In the genomic region with DNA sequence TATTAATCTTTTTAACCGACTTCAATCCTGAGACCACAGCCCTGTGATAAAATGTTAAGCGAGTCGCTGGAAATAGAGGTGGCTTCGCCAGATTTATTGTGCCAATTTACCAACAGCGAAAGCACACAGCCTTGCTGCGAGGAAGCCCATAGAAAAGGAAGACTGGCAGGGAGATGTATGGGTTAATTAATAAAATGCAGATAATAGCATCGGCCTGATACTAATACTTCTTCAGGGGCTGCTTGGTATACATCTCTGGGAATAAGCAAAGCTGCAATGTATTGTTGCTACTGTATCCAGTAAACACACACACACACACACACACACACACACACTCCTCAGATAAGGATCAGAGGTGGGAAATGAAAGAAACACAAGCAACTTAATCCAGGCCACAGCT, we compare ENCODE assay signal across 21 mouse cellular contexts.
A peak's percentile ranks its signal among the peaks of the same experiment; 100 is the strongest.
DNase-seq lines count a peak whose midpoint lies in the region; ATAC-seq lines count a peak whose summit lies in the region.
"Had no signal": no experiment of that assay in that cellular context is flagged by ENCODE, and none has a peak within 500 bp of the region (broad histone marks: within the 10 kb centered on the region; RNA-seq: fewer than 3 reads in every experiment).

No protein-coding gene starts in this region.

- H3K27ac ChIP-seq in heart, embryonic 13.5 days (replicated peaks): no peak overlapping the region
- no peak overlapping the region for H3K27ac ChIP-seq in heart, embryonic 12.5 days (ENCODE audit: poor library complexity, severe bottlenecking)
- H3K27ac ChIP-seq in midbrain, embryonic 14.5 days (replicated peaks; ENCODE audit: low read depth, low read length): no peak overlapping the region; the same call in 1 of the 2 replicates
- H3K27ac ChIP-seq in midbrain, embryonic 13.5 days: no peak overlapping the region
- peak overlapping the region; percentile 63; the same call in 1 of the 2 replicates for H3K27ac ChIP-seq in hindbrain, embryonic 16.5 days (ENCODE audit: low read depth, low read length)
- H3K27ac ChIP-seq in neural tube, embryonic 13.5 days (replicated peaks): peak overlapping the region; percentile 88
- H3K27ac ChIP-seq: embryonic facial prominence, embryonic 13.5 days; forebrain, embryonic 12.5 days; heart, adult 2 months had no signal

- peak overlapping the region; percentile 2; the same call in 1 of the 2 replicates for H3K4me2 ChIP-seq in heart, embryonic 13.5 days
- no peak overlapping the region for H3K4me2 ChIP-seq in heart, embryonic 12.5 days
- H3K4me2 ChIP-seq in midbrain, embryonic 14.5 days (ENCODE audit: low read length): no peak overlapping the region
- no peak overlapping the region for H3K4me2 ChIP-seq in midbrain, embryonic 13.5 days (replicated peaks)
- H3K4me2 ChIP-seq in hindbrain, embryonic 16.5 days (ENCODE audit: low read length): no peak overlapping the region
- peak overlapping the region; percentile 1; the same call in 1 of the 2 replicates for H3K4me2 ChIP-seq in neural tube, embryonic 13.5 days
- H3K4me2 ChIP-seq: embryonic facial prominence, embryonic 13.5 days; forebrain, embryonic 12.5 days had no signal

- 76% methylated on average over 7 of the region's 7 CpGs for WGBS in heart, embryonic 13.5 days
- WGBS in heart, embryonic 12.5 days: 82% methylated on average over 7 of the region's 7 CpGs
- 54% methylated on average over 7 of the region's 7 CpGs for WGBS in midbrain, embryonic 14.5 days
- WGBS in midbrain, embryonic 13.5 days: 66% methylated on average over 7 of the region's 7 CpGs
- WGBS in hindbrain, embryonic 16.5 days: 50% methylated on average over 7 of the region's 7 CpGs
- WGBS in neural tube, embryonic 13.5 days: 24% methylated on average over 7 of the region's 7 CpGs

- ATAC-seq in heart, embryonic 13.5 days (ENCODE audit: extremely low read depth, insufficient number of reproducible peaks, low FRiP score, low TSS enrichment): no peak
- ATAC-seq in heart, embryonic 12.5 days (ENCODE audit: insufficient number of reproducible peaks, low FRiP score): no peak
- ATAC-seq in midbrain, embryonic 14.5 days (ENCODE audit: low FRiP score, low TSS enrichment): no peak
- no peak for ATAC-seq in midbrain, embryonic 13.5 days
- ATAC-seq in hindbrain, embryonic 16.5 days: peak; percentile 74
- peak; percentile 78 for ATAC-seq in neural tube, embryonic 13.5 days (ENCODE audit: low read depth)
- no peak for ATAC-seq in megakaryocyte, adult 5-6 weeks (ENCODE audit: poor library complexity, severe bottlenecking)
- ATAC-seq: activated CD4-positive, CD25-positive, alpha-beta regulatory T cell, adult 4 months; forebrain, embryonic 16.5 days; inflammation-experienced regulatory T-cells, adult 6 months had no signal

- DNase-seq in midbrain, embryonic 14.5 days: peak; percentile 40
- DNase-seq in cerebellum, adult 11-12 months: no peak
- DNase-seq: adrenal gland, postnatal 14 days; cerebellum, adult 18-20 months; cerebellum, adult 9-11 months; cerebellum, postnatal 36 days; gastrocnemius, postnatal 10 days; heart, adult 2 months; heart, postnatal 10 days; heart, postnatal 4 days had no signal

- peaks cover 15% of the 10 kb centered on the region for H3K4me1 ChIP-seq in heart, embryonic 13.5 days
- peaks cover 7% of the 10 kb centered on the region for H3K4me1 ChIP-seq in heart, embryonic 12.5 days (replicated peaks)
- peaks cover 9% of the 10 kb centered on the region for H3K4me1 ChIP-seq in midbrain, embryonic 14.5 days (ENCODE audit: control insufficient read depth, insufficient read depth, low read length)
- H3K4me1 ChIP-seq in midbrain, embryonic 13.5 days (replicated peaks): peaks cover 7% of the 10 kb centered on the region
- H3K4me1 ChIP-seq in hindbrain, embryonic 16.5 days (ENCODE audit: control insufficient read depth, insufficient read depth, low read depth, low read length): peaks cover 6% of the 10 kb centered on the region
- H3K4me1 ChIP-seq in neural tube, embryonic 13.5 days (replicated peaks): peaks cover 23% of the 10 kb centered on the region
- H3K4me1 ChIP-seq: embryonic facial prominence, embryonic 13.5 days had no signal

- H3K27me3 ChIP-seq in heart, embryonic 13.5 days (replicated peaks): 0 out of 2 replicates have a peak, but pooled peaks cover 3% of the 10 kb centered on the region
- H3K27me3 ChIP-seq in heart, embryonic 12.5 days (replicated peaks): no peaks in the 10 kb centered on the region
- H3K27me3 ChIP-seq in midbrain, embryonic 14.5 days (ENCODE audit: control insufficient read depth, insufficient read depth, low read length): no peaks in the 10 kb centered on the region
- no peaks in the 10 kb centered on the region for H3K27me3 ChIP-seq in midbrain, embryonic 13.5 days
- no peaks in the 10 kb centered on the region for H3K27me3 ChIP-seq in hindbrain, embryonic 16.5 days (replicated peaks; ENCODE audit: control insufficient read depth, insufficient read depth, low read length)
- no peaks in the 10 kb centered on the region for H3K27me3 ChIP-seq in neural tube, embryonic 13.5 days
- H3K27me3 ChIP-seq: embryonic facial prominence, embryonic 13.5 days; forebrain, embryonic 12.5 days had no signal

- no peaks in the 10 kb centered on the region for H3K9me3 ChIP-seq in heart, embryonic 13.5 days
- H3K9me3 ChIP-seq in heart, embryonic 12.5 days (replicated peaks): no peaks in the 10 kb centered on the region
- H3K9me3 ChIP-seq in midbrain, embryonic 14.5 days (ENCODE audit: control insufficient read depth, low read length): no peaks in the 10 kb centered on the region
- no peaks in the 10 kb centered on the region for H3K9me3 ChIP-seq in midbrain, embryonic 13.5 days
- no peaks in the 10 kb centered on the region for H3K9me3 ChIP-seq in hindbrain, embryonic 16.5 days (ENCODE audit: control insufficient read depth, low read length)
- no peaks in the 10 kb centered on the region for H3K9me3 ChIP-seq in neural tube, embryonic 13.5 days
- H3K9me3 ChIP-seq: embryonic facial prominence, embryonic 13.5 days; forebrain, embryonic 12.5 days had no signal

- no peak overlapping the region for H3K4me3 ChIP-seq in heart, embryonic 13.5 days
- no peak overlapping the region for H3K4me3 ChIP-seq in heart, embryonic 12.5 days
- H3K4me3 ChIP-seq in midbrain, embryonic 14.5 days (replicated peaks; ENCODE audit: low read depth, low read length): no peak overlapping the region
- no peak overlapping the region for H3K4me3 ChIP-seq in midbrain, embryonic 13.5 days (replicated peaks)
- H3K4me3 ChIP-seq in hindbrain, embryonic 16.5 days (ENCODE audit: low read length): no peak overlapping the region
- H3K4me3 ChIP-seq in neural tube, embryonic 13.5 days: no peak overlapping the region
- H3K4me3 ChIP-seq: embryonic facial prominence, embryonic 13.5 days; forebrain, embryonic 12.5 days; heart, adult 2 months had no signal

- no peaks in the 10 kb centered on the region for H3K36me3 ChIP-seq in heart, embryonic 13.5 days
- H3K36me3 ChIP-seq in heart, embryonic 12.5 days: no peaks in the 10 kb centered on the region
- H3K36me3 ChIP-seq in midbrain, embryonic 14.5 days (ENCODE audit: control insufficient read depth, insufficient read depth, low read length): no peaks in the 10 kb centered on the region
- no peaks in the 10 kb centered on the region for H3K36me3 ChIP-seq in midbrain, embryonic 13.5 days
- no peaks in the 10 kb centered on the region for H3K36me3 ChIP-seq in hindbrain, embryonic 16.5 days (ENCODE audit: control insufficient read depth, insufficient read depth, low read length)
- no peaks in the 10 kb centered on the region for H3K36me3 ChIP-seq in neural tube, embryonic 13.5 days
- H3K36me3 ChIP-seq: embryonic facial prominence, embryonic 13.5 days; forebrain, embryonic 12.5 days had no signal

- no peak overlapping the region for H3K9ac ChIP-seq in heart, embryonic 13.5 days
- no peak overlapping the region for H3K9ac ChIP-seq in heart, embryonic 12.5 days
- H3K9ac ChIP-seq in midbrain, embryonic 14.5 days (replicated peaks; ENCODE audit: low read length): 0 out of 2 replicates have a peak overlapping the region, but pooled peaks have one; percentile 16
- H3K9ac ChIP-seq in midbrain, embryonic 13.5 days (replicated peaks): no peak overlapping the region
- peak overlapping the region; percentile 19; the same call in 1 of the 2 replicates for H3K9ac ChIP-seq in hindbrain, embryonic 16.5 days (ENCODE audit: low read depth, low read length)
- H3K9ac ChIP-seq in neural tube, embryonic 13.5 days: peak overlapping the region; percentile 41; the same call in 1 of the 2 replicates
- H3K9ac ChIP-seq: embryonic facial prominence, embryonic 13.5 days; forebrain, embryonic 12.5 days had no signal

Comparison
In these comparisons a context has a peak if more than half of its experiments do, and no peak if none do; other contexts are left out.
1. H3K4me2 ChIP-seq: peak in heart, embryonic 13.5 days (single experiment) and neural tube, embryonic 13.5 days (single experiment); none in heart, embryonic 12.5 days (single experiment), midbrain, embryonic 14.5 days (single experiment), midbrain, embryonic 13.5 days (single experiment) and hindbrain, embryonic 16.5 days (single experiment).
2. H3K9ac ChIP-seq: peak in midbrain, embryonic 14.5 days (single experiment), hindbrain, embryonic 16.5 days (single experiment) and neural tube, embryonic 13.5 days (single experiment); none in heart, embryonic 13.5 days (single experiment), heart, embryonic 12.5 days (single experiment) and midbrain, embryonic 13.5 days (single experiment).
3. ATAC-seq: peak in hindbrain, embryonic 16.5 days (single experiment) and neural tube, embryonic 13.5 days (single experiment); none in heart, embryonic 13.5 days (single experiment), heart, embryonic 12.5 days (single experiment), midbrain, embryonic 14.5 days (single experiment), midbrain, embryonic 13.5 days (single experiment) and megakaryocyte, adult 5-6 weeks (single experiment).
4. H3K27ac ChIP-seq: peak in hindbrain, embryonic 16.5 days (single experiment) and neural tube, embryonic 13.5 days (single experiment); none in heart, embryonic 13.5 days (single experiment), heart, embryonic 12.5 days (single experiment), midbrain, embryonic 14.5 days (single experiment) and midbrain, embryonic 13.5 days (single experiment).